Mouse (Mus musculus): Measurements from ENCODE around the gene Diras2. TPM values are rescaled to one million over a fixed set of nuclear protein-coding genes. Genes with fewer than 3 reads are reported as not detected.

Diras2 gene
- not detected for polyA plus RNA-seq (2017; shearing (Covaris generic))

GRCm38 (mm10) chr13:52531121-52531520, at the start of gene Diras2:
TSS of gene Diras2 (minus strand) at chr13:52531279.
- ATAC-seq = no peak

GRCm38 (mm10) chr13:52578776-52579175, 47.7 kb upstream of the Diras2 start:
- no peak for ATAC-seq

DNA sequence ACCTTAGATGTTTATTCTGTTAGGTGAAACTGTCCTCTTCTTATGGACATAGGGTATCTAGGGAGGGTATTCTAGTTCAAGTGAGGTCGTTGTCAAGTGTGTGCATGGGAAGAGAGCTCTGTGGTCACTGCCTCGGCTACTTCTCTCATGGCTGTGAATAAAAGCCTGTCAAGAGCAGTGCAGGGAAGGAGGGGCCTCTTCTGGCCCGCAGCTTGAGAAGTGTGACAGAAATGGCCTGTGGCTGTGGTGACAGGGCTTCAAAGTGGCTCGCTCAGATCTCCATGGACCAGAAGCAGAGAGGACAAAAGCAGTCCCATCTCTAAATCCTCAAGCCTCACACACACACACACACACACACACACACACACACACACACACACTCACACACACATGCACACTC, 46.9 kb upstream of the Diras2 start:
- ATAC-seq = no peak

- no peak for ATAC-seq
These were observed 46.3 kb upstream of the Diras2 start for GRCm38 (mm10) chr13:52577326-52577920.

DNA sequence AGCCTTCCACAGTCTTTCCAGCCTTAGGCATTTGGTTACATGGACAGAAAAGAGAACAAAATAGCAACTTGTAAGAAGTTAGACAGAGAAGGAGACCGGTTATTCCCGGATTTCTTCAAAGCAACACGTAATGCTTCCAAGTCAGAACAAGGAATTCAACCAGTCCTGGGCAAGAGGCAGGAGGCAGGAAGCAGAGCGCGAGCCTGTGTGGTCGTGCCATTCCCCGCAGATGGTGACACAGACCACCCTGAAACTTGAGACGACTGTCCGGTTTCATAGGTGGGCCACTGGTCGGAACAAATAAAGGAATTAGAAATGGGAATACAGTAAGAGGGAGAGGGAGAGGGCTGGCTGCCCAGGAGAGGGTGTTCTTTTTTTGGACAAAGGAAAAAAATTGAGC, 45.8 kb upstream of the Diras2 start:
- no peak for ATAC-seq

DNA sequence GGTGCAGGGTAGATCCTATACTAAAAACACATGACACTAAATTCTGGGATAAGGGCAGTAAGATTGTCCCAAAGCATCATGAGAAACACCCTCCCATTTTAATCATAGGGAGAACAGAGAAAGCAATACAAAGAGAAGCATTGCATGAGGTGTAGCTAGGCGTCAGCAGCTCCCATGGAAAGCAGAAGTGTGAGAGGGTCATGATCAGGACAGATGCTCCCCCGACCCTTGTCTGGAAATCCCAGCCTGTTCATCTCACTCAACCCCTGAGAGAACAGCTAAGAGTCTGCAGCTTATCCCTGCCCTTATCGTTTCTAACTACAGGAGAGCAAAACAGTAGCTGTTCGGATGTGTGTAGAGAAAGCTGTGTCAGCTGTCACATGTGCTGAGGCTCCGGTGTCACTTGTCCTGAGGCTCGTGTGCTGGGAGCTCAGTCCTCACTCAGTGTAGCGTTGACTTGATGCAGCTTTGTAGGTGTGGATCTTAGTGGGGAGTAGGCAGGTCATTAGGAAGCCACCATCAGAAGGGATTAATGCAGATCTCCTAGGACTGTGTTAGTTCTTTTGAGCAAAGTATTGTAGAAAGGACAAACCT, 45.0 kb upstream of the Diras2 start:
- ATAC-seq = no peak

DNA sequence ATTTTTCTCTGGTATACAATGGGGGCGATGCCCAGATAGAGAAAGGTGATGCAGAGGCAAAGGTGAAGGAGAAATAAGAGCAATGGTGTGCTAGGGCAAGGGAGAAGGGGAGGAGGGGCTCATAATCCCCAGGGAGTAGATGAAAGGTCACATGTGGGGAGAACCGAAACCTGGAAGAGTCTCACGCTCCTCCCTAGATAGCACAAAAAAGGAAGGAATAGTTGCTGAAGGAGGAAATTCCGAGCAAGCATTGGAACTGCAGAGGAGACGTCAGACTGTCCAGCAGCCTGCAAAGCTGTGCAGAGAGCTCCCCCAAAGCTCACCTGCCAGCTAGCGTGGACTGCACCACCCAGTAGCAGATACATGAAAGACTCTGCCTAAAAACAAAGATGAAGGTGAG, 44.4 kb upstream of the Diras2 start:
- ATAC-seq = no peak

DNA sequence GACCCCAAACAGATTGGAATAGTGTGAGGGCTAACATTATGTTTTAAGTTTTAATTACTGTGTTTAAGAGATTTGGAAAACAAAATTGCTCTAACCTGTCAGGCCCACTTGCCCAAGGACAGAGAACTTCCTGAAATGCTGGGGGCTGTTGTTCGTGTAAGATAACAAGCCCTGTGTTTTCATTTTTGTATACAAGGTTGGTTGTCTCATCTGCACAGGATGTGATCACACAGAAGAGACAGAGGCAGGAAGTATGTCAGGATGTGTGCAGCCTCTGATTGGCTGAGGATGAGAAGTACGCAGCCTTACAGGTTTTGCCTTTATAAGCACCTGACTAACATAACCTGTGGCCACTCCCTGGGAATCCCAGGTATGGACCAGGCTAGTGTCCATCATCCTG, 43.2 kb upstream of the Diras2 start:
- no peak for ATAC-seq

GRCm38 (mm10) chr13:52572451-52573446, 41.7 kb upstream of the Diras2 start:
- no peak for ATAC-seq

GRCm38 (mm10) chr13:52571591-52572384, 40.7 kb upstream of the Diras2 start:
- no peak for ATAC-seq

- no peak for ATAC-seq
These were observed 39.2 kb upstream of the Diras2 start for GRCm38 (mm10) chr13:52570276-52570675.

GRCm38 (mm10) chr13:52569194-52569769, 38.2 kb upstream of the Diras2 start:
- ATAC-seq = no peak

DNA sequence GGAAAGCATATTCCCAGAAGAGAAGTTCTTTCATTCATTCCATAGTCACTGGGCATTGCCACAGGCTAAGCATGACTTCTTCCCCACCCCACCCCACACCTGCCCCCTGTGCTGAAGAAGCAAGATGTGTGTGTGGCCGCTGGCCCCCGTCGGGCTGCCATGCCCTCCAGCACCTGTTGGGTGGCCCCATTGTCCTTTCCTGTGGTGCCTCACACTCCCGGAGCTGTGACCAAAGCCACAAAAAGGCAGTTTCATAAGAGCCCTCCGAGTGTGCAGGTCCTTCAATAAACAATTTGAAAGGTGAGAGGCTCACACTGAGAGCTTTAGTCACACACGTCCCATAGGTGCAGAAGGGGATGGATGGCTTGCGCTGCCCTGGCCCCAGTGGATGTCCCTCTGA, 35.7 kb upstream of the Diras2 start:
- ATAC-seq = no peak

GRCm38 (mm10) chr13:52566188-52566760, 35.2 kb upstream of the Diras2 start:
- ATAC-seq = no peak

DNA sequence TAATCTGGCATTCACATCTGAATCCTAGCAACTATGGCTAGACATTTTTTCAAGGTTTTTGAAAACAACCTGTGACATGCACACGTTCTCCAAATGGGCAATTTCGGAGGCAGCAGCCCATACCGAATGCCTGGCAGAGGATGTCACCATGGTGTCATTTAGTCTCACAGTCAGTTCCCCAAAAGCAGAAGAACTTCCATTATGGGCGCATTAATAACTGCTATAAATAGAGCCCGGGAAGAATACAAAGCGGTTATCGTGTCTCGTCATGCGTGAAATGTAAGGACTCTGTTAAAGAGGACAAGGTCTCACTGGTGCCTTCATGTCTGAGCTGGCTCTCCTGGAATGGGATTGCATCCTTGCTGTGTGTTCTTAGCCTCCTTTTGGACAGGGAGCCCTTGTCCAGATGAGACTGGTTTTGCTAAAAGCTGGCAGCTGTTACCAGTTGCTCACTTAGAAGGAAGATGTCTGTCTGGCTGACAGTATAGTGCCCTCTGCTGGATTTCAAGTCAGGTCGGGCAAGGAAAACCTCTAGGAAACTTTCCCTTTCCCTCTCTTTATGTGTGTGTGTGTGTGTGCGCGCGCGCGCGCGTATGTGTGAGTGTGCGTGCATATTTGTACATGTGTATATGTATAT, 34.1 kb upstream of the Diras2 start:
- ATAC-seq = no peak

GRCm38 (mm10) chr13:52562166-52562571, 31.1 kb upstream of the Diras2 start:
- ATAC-seq = no peak

DNA sequence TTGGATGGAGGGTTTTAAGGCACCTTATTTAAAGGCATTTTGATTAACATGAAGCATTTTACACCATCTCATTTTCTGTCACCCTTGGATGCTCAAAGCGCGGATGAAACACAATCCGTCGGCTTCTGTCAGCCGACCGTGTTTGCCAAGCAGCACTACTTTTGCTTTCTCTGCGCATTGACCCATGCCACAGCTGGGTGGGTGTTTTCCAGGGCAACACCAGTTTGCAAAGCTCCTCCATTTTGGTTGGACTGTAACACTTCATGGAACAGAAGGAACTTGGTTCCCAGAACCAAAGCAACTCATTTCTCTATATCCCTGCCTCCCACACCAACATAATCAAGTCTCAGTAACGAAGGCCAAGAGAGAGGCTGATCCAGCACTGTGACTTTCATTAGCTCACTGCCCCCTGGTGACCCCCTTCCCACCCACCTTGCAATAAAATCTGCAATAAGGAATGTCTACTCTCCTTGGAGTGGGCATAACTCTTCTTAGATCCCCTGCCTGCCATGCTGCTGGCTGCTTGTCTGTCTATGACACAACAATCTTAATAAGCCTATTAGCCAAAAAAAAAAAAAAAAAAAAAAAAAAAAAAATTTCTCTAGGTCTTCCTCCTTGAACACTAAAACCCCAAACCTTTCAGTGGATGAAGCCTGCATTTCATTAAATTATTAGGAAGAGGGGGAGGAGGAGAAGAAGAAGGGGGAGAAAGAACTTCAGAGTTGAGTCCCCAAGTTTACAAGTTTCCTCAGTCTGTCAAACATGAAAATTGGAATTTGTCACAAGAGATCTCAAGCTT, 30.5 kb upstream of the Diras2 start:
- no peak for ATAC-seq

DNA sequence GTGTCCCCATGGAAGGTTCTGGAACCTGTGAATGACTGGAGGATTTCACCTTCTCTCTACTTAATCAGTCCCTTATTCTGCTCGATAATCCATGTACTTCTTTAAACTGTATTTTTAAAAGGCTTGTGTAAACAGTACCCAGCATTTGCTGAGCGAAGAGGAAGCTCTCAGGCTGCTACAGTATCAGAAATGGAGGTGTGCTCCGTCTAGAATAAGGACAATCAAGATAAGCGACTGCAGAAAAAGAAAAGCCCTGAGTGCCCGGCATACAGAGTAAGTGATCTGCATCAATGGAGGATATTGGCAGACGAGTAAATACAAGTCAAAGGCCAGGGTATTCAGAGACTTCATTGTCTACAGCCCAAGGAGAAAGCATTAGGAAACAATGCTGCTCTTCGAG, 26.3 kb upstream of the Diras2 start:
- no peak for ATAC-seq

DNA sequence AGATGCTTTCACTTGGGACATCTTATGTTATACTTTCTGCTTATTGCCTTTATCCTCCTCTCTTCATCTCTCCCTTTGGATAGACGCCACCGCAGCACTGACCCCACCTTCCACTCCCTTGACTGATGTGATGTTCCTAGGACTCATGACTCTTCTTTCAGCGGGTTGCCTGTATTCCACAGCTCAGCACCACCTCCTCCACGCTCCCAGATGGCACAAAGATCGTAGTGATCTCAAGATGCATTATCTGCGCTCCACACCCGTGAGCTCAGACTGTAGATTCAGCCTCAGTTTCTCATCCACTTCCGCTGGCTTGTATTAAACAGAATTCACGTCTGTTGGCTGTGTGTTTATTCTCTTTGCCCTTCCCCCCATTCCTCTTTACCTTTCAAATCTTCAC, 23.6 kb upstream of the Diras2 start:
- ATAC-seq = no peak

GRCm38 (mm10) chr13:52552822-52553477, 21.9 kb upstream of the Diras2 start:
- no peak for ATAC-seq
